Mouse (Mus musculus) midbrain, embryonic 13.5 days (tissue): ENCODE data around the gene Sp100. TPM values are rescaled to one million over a fixed set of nuclear protein-coding genes. Genes with fewer than 3 reads are reported as not detected.
A peak's percentile ranks its signal among the peaks of the same experiment; 100 is the strongest.

Experiments used
- ATAC-seq: fragments of 200-750 bp; cut with Nextera tagmentation; 2 replicates; pipeline ENCODE4 v1.8.0; 2017; ENCODE audit warnings: mild to moderate bottlenecking, moderate TSS enrichment, moderate library complexity
- H3K27ac ChIP-seq: fragments of 300-500 bp; sonication (generic); 2 replicates; pipeline ENCODE4 v1.5.1; 2015; ENCODE audit warnings: inconsistent platforms, mild to moderate bottlenecking, moderate library complexity
- H3K27me3 ChIP-seq: fragments of 300-500 bp; sonication (generic); 2 replicates; pipeline ENCODE4 v1.6.1; 2015; ENCODE audit warnings: mild to moderate bottlenecking, inconsistent platforms
- H3K36me3 ChIP-seq: fragments of 300-500 bp; sonication (generic); 2 replicates; pipeline ENCODE4 v1.6.1; 2015; ENCODE audit warnings: mild to moderate bottlenecking, inconsistent platforms
- H3K4me1 ChIP-seq: fragments of 300-500 bp; sonication (generic); replicated peaks from 2 replicates; pipeline ENCODE4 v1.6.1; 2015; ENCODE audit warnings: inconsistent platforms
- H3K4me2 ChIP-seq: fragments of 300-500 bp; sonication (generic); replicated peaks from 2 replicates; pipeline ENCODE4 v1.6.1; 2015; ENCODE audit warnings: moderate library complexity, mild to moderate bottlenecking, inconsistent platforms
- H3K4me3 ChIP-seq: fragments of 300-500 bp; sonication (generic); replicated peaks from 2 replicates; pipeline ENCODE4 v1.5.1; 2015; ENCODE audit warnings: mild to moderate bottlenecking, inconsistent platforms
- H3K9ac ChIP-seq: fragments of 300-500 bp; sonication (generic); replicated peaks from 2 replicates; pipeline ENCODE4 v1.6.1; 2015; ENCODE audit warnings: mild to moderate bottlenecking, inconsistent platforms
- H3K9me3 ChIP-seq: fragments of 300-500 bp; sonication (generic); 2 replicates; pipeline ENCODE4 v1.6.1; 2016; ENCODE audit warnings: mild to moderate bottlenecking, inconsistent platforms
- WGBS: fragments of 180-500 bp; shearing (Covaris S2); methylation state at CpG from one replicate; pipeline ENCODE4 v1.1.7; 2015; 5-methylcytosine and 5-hydroxymethylcytosine counted together
- polyA plus RNA-seq: library from polyadenylated mRNA; unstranded; fragments of >200 nt; fragmentation: Nextera tagmentation; extraction: Ambion mirVana; gene quantifications from 2 replicates; pipeline ENCODE4 v1.2.1, GENCODE M21; 2015

Sp100 gene
- polyA plus RNA-seq, 1 experiment from 2014 or later: 0.59 TPM

GRCm38 (mm10) chr1:85736355-85737184, 86.8 kb downstream of the Sp100 start:
- Histone ChIP-seq H3K9ac (no peak overlapping the region; the same call in 1 of the 2 replicates), H3K9me3 (no peaks in the 10 kb centered on the region), H3K36me3 (no peaks in the 10 kb centered on the region), H3K4me3 (0 out of 2 replicates have a peak overlapping the region, but pooled peaks have one; percentile 16), H3K4me1 (0 out of 2 replicates have a peak, but pooled peaks cover 3% of the 10 kb centered on the region), H3K4me2 (peak overlapping the region; percentile 36), H3K27ac (no peak overlapping the region), H3K27me3 (no peaks in the 10 kb centered on the region)
- 36% methylated on average over 18 of the region's 18 CpGs for WGBS
- peak; percentile 72 for ATAC-seq

GRCm38 (mm10) chr1:85739000-85739399, 89.2 kb downstream of the Sp100 start:
- ATAC-seq: no peak
- H3K4me1 ChIP-seq: peaks cover 19% of the 10 kb centered on the region
- H3K4me2 ChIP-seq: no peak overlapping the region
- no peak overlapping the region for H3K4me3 ChIP-seq
- H3K27me3 ChIP-seq: no peaks in the 10 kb centered on the region
- no peak overlapping the region for H3K27ac ChIP-seq
- no peaks in the 10 kb centered on the region for H3K9me3 ChIP-seq
- 97% methylated on average over 4 of the region's 4 CpGs for WGBS
- H3K36me3 ChIP-seq: no peaks in the 10 kb centered on the region
- H3K9ac ChIP-seq: no peak overlapping the region

- Histone ChIP-seq H3K4me1 (peaks cover 19% of the 10 kb centered on the region), H3K4me2 (no peak overlapping the region), H3K9me3 (no peaks in the 10 kb centered on the region), H3K4me3 (no peak overlapping the region), H3K36me3 (no peaks in the 10 kb centered on the region), H3K27ac (no peak overlapping the region), H3K27me3 (no peaks in the 10 kb centered on the region), H3K9ac (no peak overlapping the region)
- ATAC-seq: no peak
Measured at GRCm38 (mm10) chr1:85739819-85740218, 90.0 kb downstream of the Sp100 start.

- Histone ChIP-seq H3K27me3 (no peaks in the 10 kb centered on the region), H3K9me3 (no peaks in the 10 kb centered on the region), H3K4me3 (no peak overlapping the region), H3K36me3 (no peaks in the 10 kb centered on the region), H3K4me2 (no peak overlapping the region), H3K27ac (no peak overlapping the region), H3K4me1 (peaks cover 19% of the 10 kb centered on the region), H3K9ac (no peak overlapping the region)
- WGBS: 82% methylated on average over 6 of the region's 6 CpGs
- no peak for ATAC-seq
Measured at GRCm38 (mm10) chr1:85740923-85741322, 91.1 kb downstream of the Sp100 start.

- peaks cover 15% of the 10 kb centered on the region for H3K4me1 ChIP-seq
- WGBS: 42% methylated on average over 5 of the region's 5 CpGs
- H3K4me3 ChIP-seq: no peak overlapping the region
- ATAC-seq: no peak
- no peak overlapping the region for H3K9ac ChIP-seq
- no peak overlapping the region for H3K4me2 ChIP-seq
- H3K36me3 ChIP-seq: no peaks in the 10 kb centered on the region
- H3K27me3 ChIP-seq: no peaks in the 10 kb centered on the region
- no peak overlapping the region for H3K27ac ChIP-seq
- H3K9me3 ChIP-seq: no peaks in the 10 kb centered on the region
Measured at GRCm38 (mm10) chr1:85742333-85742732, 92.5 kb downstream of the Sp100 start.

- H3K27me3 ChIP-seq: no peaks in the 10 kb centered on the region
- H3K4me2 ChIP-seq: no peak overlapping the region
- H3K27ac ChIP-seq: 0 out of 2 replicates have a peak overlapping the region, but pooled peaks have one; percentile 30
- H3K36me3 ChIP-seq: no peaks in the 10 kb centered on the region
- peak; percentile 86 for ATAC-seq
- no peak overlapping the region for H3K4me3 ChIP-seq
- 8% methylated on average over 2 of the region's 2 CpGs for WGBS
- H3K9ac ChIP-seq: no peak overlapping the region
- no peaks in the 10 kb centered on the region for H3K9me3 ChIP-seq
- peaks cover 15% of the 10 kb centered on the region for H3K4me1 ChIP-seq
Measured at GRCm38 (mm10) chr1:85742916-85743505, 93.2 kb downstream of the Sp100 start.

- no peaks in the 10 kb centered on the region for H3K36me3 ChIP-seq
- no peak overlapping the region for H3K9ac ChIP-seq
- H3K27me3 ChIP-seq: no peaks in the 10 kb centered on the region
- no peak overlapping the region for H3K4me3 ChIP-seq
- no peak for ATAC-seq
- H3K27ac ChIP-seq: no peak overlapping the region
- H3K4me1 ChIP-seq: peaks cover 15% of the 10 kb centered on the region
- WGBS: 93% methylated on average over 3 of the region's 3 CpGs
- no peak overlapping the region for H3K4me2 ChIP-seq
- H3K9me3 ChIP-seq: no peaks in the 10 kb centered on the region
Measured at GRCm38 (mm10) chr1:85744539-85744938, 94.8 kb downstream of the Sp100 start.

- no peak overlapping the region for H3K4me3 ChIP-seq
- no peak overlapping the region for H3K4me2 ChIP-seq
- no peaks in the 10 kb centered on the region for H3K27me3 ChIP-seq
- 90% methylated on average over 5 of the region's 5 CpGs for WGBS
- ATAC-seq: no peak
- no peaks in the 10 kb centered on the region for H3K9me3 ChIP-seq
- peaks cover 24% of the 10 kb centered on the region for H3K4me1 ChIP-seq
- H3K27ac ChIP-seq: no peak overlapping the region
- no peak overlapping the region for H3K9ac ChIP-seq
- H3K36me3 ChIP-seq: no peaks in the 10 kb centered on the region
Measured at GRCm38 (mm10) chr1:85746511-85746910, 96.7 kb downstream of the Sp100 start.

GRCm38 (mm10) chr1:85749829-85750228, 100.0 kb downstream of the Sp100 start:
- Histone ChIP-seq H3K9ac (no peak overlapping the region), H3K27ac (no peak overlapping the region), H3K4me3 (no peak overlapping the region), H3K27me3 (no peaks in the 10 kb centered on the region), H3K9me3 (no peaks in the 10 kb centered on the region), H3K36me3 (no peaks in the 10 kb centered on the region), H3K4me1 (peaks cover 13% of the 10 kb centered on the region), H3K4me2 (no peak overlapping the region)
- ATAC-seq: no peak
- 68% methylated on average over 2 of the region's 2 CpGs for WGBS

- Histone ChIP-seq H3K4me3 (no peak overlapping the region), H3K4me2 (no peak overlapping the region), H3K27ac (no peak overlapping the region), H3K9me3 (no peaks in the 10 kb centered on the region), H3K36me3 (no peaks in the 10 kb centered on the region), H3K27me3 (no peaks in the 10 kb centered on the region), H3K4me1 (peaks cover 13% of the 10 kb centered on the region), H3K9ac (no peak overlapping the region)
- no peak for ATAC-seq
- WGBS: 94% methylated on average over 4 of the region's 4 CpGs
Measured at GRCm38 (mm10) chr1:85750650-85751049, 100.9 kb downstream of the Sp100 start.

- no peaks in the 10 kb centered on the region for H3K36me3 ChIP-seq
- no peak overlapping the region for H3K4me2 ChIP-seq
- peak; percentile 71 for ATAC-seq
- no peaks in the 10 kb centered on the region for H3K9me3 ChIP-seq
- H3K4me1 ChIP-seq: peaks cover 13% of the 10 kb centered on the region
- no peak overlapping the region for H3K27ac ChIP-seq
- no peaks in the 10 kb centered on the region for H3K27me3 ChIP-seq
- H3K4me3 ChIP-seq: no peak overlapping the region
- WGBS: 49% methylated on average over 6 of the region's 6 CpGs
- H3K9ac ChIP-seq: no peak overlapping the region
Measured at GRCm38 (mm10) chr1:85751494-85751893, 101.7 kb downstream of the Sp100 start.

- H3K27ac ChIP-seq: no peak overlapping the region
- H3K4me1 ChIP-seq: peaks cover 13% of the 10 kb centered on the region
- WGBS: 84% methylated on average over 11 of the region's 11 CpGs
- no peaks in the 10 kb centered on the region for H3K36me3 ChIP-seq
- 0 out of 2 replicates have a peak, but pooled peaks have one; percentile 5 for ATAC-seq
- no peaks in the 10 kb centered on the region for H3K9me3 ChIP-seq
- H3K9ac ChIP-seq: no peak overlapping the region
- no peak overlapping the region for H3K4me2 ChIP-seq
- no peaks in the 10 kb centered on the region for H3K27me3 ChIP-seq
- H3K4me3 ChIP-seq: no peak overlapping the region
Measured at GRCm38 (mm10) chr1:85751932-85752680, 102.3 kb downstream of the Sp100 start.
